Mouse (Mus musculus) megakaryocyte-erythroid progenitor cell, adult 5-6 weeks (primary cell): ENCODE measurements around the gene 1700030K09Rik. TPM values are rescaled to one million over a fixed set of nuclear protein-coding genes. Genes with fewer than 3 reads are reported as not detected.

ENCODE experiments used
- ATAC-seq: replicated peaks from 2 replicates; pipeline ENCODE4 v1.8.0; 2016; ENCODE audit warnings: mild to moderate bottlenecking, inconsistent platforms; ENCODE audit not compliant: severe bottlenecking, poor library complexity, low FRiP score, low TSS enrichment
- total RNA-seq, 2 experiments: library from RNA; stranded (forward) in 1 of 2; stranded (reverse) in 1 of 2; fragments of 200-1000, 215-1000 nt in 1 of 2; fragments of >200 nt in 1 of 2; fragmentation: Nextera tagmentation in 1 of 2; gene quantifications; 2 replicates each; pipeline ENCODE4 v1.2.3; 2014 to 2017

Gene 1700030K09Rik
- total RNA-seq, 2 experiments from 2014 or later, result 5.4 to 6.9 TPM

GRCm38 (mm10) chr8:72457806-72458205 lies 14.1 kb downstream of the 1700030K09Rik start:
- no peak for ATAC-seq

GRCm38 (mm10) chr8:72458457-72458856 lies 14.8 kb downstream of the 1700030K09Rik start:
- no peak for ATAC-seq

DNA sequence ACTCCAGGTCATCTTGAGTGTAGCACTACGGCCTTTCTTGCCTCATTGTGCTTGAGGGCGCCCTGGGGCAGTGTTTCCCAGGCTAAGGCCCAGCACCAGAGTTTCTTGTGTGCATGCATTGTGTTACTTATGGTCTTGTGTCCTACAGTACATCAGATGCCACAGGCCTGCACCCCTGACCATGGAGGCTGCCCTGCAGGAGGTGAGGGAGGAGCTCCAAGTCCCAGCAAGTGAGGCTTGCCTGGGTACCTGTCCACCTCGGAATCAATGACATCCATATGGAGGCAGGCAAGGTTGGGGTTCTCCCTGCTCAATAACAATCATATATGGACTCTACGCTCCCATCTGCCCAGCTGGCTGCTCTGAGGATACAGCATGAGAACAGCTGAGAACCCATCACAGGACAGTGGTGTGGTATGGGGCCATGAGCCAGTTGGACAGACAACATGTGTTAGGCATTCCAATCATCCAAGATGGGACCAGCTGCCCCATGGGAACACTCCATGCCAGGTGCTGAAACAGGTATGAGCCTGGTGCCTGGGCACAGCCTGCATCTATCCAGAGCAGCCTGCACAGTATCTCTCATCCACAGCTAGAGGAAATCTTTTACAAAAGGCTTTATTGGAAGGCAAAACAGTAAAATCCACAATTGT lies 16.3 kb downstream of the 1700030K09Rik start:
- ATAC-seq, result no peak

DNA sequence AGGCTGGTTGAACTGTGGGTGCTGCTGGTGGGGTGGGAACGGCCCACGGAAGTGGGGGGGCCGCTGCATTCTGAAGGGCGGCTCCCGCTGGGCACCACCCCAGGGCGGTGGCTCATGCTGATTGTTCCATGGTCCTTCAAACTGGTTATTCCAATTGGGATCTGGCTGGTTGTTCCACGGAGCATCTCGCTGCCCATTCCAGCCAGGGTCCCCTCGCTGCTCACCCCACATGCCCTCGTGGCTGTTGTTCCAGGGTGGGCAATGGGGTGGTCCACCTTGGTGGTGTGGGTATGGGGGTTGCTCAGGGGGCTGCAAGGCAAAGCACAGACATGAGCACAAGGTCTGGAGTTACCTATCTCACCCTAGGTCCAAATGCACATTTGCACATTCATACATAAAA lies 20.5 kb downstream of the 1700030K09Rik start:
- no peak for ATAC-seq

DNA sequence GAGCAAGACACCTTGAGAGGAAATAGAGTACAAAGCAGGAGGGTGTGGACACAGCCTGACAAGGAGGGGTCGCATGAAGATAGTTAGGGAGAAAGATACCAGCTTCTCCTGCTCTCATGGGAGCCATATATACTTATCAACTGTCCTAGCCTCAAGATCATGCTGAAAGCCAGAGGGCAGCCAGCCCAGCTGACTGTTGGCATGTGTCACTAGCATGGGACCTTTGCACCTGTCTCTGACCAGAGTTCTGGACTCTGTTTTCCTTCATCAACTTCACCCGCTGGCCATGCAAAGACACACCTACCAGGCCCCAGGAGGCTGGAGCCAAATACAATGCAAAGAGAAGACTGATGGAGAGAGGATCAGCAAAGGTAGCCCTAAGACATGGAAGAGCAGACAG lies 25.6 kb downstream of the 1700030K09Rik start:
- no peak for ATAC-seq

- no peak for ATAC-seq
These were observed 26.3 kb downstream of the 1700030K09Rik start for GRCm38 (mm10) chr8:72469984-72470383.

DNA sequence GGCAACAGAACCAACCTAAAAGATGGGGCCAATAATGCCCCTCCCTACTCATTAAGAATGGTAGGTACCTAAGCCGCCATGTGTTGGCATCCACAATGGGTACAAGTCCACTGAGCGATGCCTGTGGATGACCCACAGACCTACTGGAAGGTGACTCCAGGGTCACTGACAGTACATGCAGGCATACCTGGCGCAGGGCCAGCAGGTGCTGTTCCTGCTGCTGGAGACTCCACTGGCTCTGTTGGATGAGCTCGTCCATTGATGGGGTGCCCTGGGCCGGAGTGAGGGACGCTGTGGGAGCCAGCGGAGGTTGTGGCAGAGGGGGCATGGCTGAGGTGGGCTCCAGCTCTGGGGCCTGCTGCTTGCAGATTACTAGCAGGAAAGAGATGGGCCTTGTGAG lies 27.0 kb downstream of the 1700030K09Rik start:
- ATAC-seq, result no peak

GRCm38 (mm10) chr8:72474826-72475546 lies 31.3 kb downstream of the 1700030K09Rik start, which contains the start of gene Cherp:
Gene Cherp, minus strand, starts transcription at chr8:72475226.
- ATAC-seq, result peak; percentile 94

DNA sequence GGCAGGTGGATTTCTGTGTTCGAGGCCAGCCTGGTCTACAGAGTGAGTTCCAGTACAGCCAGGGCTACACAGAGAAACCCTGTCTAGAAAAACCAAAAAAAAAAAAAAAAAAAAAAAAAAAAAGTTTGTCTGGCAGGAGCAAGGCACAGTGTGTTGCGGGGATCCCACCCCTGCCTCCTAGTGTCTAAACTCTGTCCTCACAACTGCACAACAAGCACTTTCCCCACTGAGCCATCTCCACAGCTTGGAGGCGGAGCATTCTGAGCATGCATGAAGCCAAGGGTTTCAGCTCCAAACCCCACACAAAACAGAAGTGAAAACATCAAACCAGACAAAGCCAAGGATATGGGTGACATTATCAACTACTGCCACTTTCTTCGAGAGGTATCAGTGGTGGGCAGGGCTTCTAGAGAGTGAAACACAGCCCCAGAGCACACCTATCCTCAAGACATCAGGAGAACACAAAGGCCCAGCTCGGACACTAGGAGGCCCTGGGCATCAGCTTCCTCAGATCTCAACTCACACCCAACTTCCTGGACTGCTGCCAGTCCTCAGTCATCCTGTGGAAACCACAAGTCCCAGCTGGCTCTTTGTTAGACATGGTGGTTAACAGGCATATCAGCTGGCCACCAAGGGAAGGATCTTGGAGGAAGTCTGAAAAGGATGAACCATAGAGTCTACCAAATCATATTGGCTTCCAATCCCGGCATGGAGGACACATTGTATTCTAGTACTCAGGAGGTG lies 41.9 kb downstream of the 1700030K09Rik start:
- peak; percentile 83 for ATAC-seq

GRCm38 (mm10) chr8:72487014-72487413 lies 43.3 kb downstream of the 1700030K09Rik start:
- ATAC-seq, result no peak

DNA sequence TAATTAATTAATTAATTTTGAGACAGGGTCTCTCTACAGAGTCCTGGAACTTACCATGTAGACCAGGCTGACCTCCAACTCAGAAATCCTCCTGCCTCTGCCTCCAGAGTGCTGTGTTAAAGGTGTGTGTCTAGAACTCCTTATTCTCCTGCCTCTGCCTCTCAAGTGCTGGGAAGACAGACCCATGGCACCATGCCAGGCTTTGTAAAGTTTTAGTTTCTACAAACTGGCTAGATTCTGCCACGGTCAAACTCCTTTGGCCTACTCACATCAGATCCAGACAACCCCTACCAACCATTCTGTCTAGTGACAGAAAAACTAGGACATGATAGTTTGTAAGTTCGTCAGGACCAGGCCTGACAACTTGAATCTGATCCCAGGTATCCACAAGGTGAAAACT lies 47.3 kb downstream of the 1700030K09Rik start:
- no peak for ATAC-seq

- 0 out of 2 replicates have a peak, but pooled peaks have one; percentile 3 for ATAC-seq
These were observed 48.3 kb downstream of the 1700030K09Rik start, which contains the start of gene Slc35e1 for GRCm38 (mm10) chr8:72491680-72492621. Gene Slc35e1, minus strand, starts transcription at chr8:72492614.

DNA sequence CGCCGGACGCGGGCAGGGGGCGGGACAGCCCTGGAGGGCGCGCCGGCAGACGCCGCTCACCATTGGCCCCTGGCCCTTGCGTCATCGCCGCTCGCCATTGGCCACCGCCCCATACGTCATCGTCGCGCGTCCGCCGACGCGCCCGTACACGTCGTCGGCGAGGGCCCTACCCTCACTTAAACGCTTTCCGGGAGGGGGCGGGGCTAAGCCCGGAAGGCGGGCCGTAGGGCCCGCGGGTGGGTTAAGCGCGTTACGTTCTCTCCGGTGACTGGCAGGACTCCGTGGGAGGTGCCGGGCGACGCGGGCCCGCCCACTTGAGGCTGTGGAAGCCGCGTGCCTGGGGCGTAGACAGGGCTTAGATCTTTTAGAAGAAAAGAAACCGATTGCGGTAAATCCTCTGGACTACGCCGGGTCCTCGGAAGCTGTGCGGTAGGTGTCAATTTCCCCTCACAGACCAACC lies 49.0 kb downstream of the 1700030K09Rik start:
- ATAC-seq, result peak; percentile 93

DNA sequence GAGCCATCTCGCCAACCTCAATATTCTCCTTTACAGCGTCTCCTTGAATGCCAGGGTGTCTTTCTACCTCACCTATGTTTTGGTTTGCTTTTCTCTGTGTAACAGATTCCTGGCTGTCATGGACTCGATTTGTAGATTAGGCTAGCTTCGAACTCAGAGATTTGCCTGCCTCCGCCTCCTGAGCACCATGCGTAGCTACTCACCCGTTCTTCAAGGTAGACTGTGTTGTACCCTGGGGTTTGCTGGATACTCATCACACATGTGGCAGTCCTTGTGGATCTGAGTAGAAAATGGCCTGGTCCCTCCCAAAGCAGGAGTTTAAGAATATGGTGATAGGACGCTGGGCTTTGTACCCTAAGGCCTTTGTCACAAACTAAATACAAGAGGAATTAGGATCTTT lies 49.7 kb downstream of the 1700030K09Rik start:
- 0 out of 2 replicates have a peak, but pooled peaks have one; percentile 11 for ATAC-seq

- no peak for ATAC-seq
These were observed 51.9 kb downstream of the 1700030K09Rik start for GRCm38 (mm10) chr8:72495411-72496111.

DNA sequence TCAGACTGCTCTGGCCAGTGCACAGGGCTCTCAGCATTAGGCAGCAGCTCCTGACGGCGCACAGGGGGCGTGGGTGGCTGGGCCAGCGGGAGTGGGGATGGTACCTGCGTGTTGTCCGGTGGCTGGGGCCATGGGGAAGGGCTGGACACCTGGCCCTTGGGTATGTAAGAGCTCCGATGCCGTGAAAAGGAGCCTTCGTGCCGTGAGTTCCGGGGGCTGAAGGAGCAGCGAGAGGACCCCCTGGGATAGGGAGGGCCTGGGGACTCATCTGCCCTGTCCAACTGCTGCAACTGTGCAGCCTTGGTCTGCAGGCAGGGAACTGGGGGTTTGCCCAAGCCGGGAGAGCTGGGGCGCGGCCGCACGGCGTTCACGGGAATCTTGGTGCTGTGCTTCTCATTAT lies 52.5 kb downstream of the 1700030K09Rik start:
- no peak for ATAC-seq

DNA sequence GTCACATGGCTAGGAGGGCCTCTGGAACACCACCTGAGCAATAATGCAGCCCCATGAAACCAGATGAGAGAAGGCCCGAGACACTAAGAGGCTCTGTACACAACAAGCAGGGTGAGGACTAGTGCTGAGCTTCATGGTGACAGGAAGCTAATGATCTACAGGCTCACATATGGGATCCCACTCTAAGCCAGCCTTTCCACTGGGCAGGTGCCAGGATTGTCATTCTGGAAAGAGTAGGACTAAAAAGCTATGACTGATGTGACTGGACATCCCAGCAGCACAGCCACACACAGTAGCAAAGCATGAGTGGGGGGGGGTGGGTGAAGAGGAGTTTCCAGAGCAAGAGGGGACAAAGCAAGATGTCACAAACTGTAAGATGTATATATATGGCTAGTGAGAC lies 54.2 kb downstream of the 1700030K09Rik start:
- no peak for ATAC-seq

- peak; percentile 69 for ATAC-seq
These were observed 54.8 kb downstream of the 1700030K09Rik start for GRCm38 (mm10) chr8:72498527-72498926.
